Mouse (Mus musculus) testis, adult 2 months (tissue): ENCODE results near the gene Hepacam. TPM values are rescaled to one million over a fixed set of nuclear protein-coding genes. Genes with fewer than 3 reads are reported as not detected.

Experiments
- H3K27ac ChIP-seq: fragments of 200-500 bp; 2 replicates; pipeline ENCODE4 v1.5.1; 2012; ENCODE audit warnings: low read depth, low read length; ENCODE audit not compliant: control insufficient read depth, insufficient read depth
- H3K27me3 ChIP-seq: fragments of 200-500 bp; 2 replicates; pipeline ENCODE4 v1.6.1; 2012; ENCODE audit warnings: mild to moderate bottlenecking, low read length, moderate library complexity; ENCODE audit not compliant: control insufficient read depth, insufficient read depth
- H3K36me3 ChIP-seq: fragments of 200-500 bp; 2 replicates; pipeline ENCODE4 v1.6.1; 2012; ENCODE audit warnings: mild to moderate bottlenecking, low read length; ENCODE audit not compliant: control insufficient read depth, insufficient read depth
- H3K4me1 ChIP-seq: fragments of 200-500 bp; 2 replicates; pipeline ENCODE4 v1.6.1; 2012; ENCODE audit warnings: low read length; ENCODE audit not compliant: control insufficient read depth, insufficient read depth
- H3K4me3 ChIP-seq: fragments of 200-500 bp; 2 replicates; pipeline ENCODE4 v1.5.1; 2012; ENCODE audit warnings: low read depth, mild to moderate bottlenecking, low read length, moderate library complexity, mixed read lengths; ENCODE audit not compliant: control insufficient read depth
- CTCF ChIP-seq: fragments of 200-500 bp; IDR thresholded peaks from 2 replicates; pipeline ENCODE4 v1.5.1; 2012; ENCODE audit warnings: low read depth, mild to moderate bottlenecking, inconsistent platforms, low read length, moderate library complexity; ENCODE audit not compliant: control insufficient read depth, insufficient read depth, insufficient replicate concordance
- POLR2A ChIP-seq: fragments of 200-500 bp; IDR thresholded peaks from 2 replicates; pipeline ENCODE4 v1.6.1; 2012; ENCODE audit warnings: low read depth, mild to moderate bottlenecking, inconsistent platforms, low read length, moderate library complexity; ENCODE audit not compliant: control insufficient read depth
- polyA plus RNA-seq: library from polyadenylated mRNA; depleted of rRNA; stranded (reverse); fragments of >200 nt; gene quantifications from 2 replicates; pipeline ENCODE4 v1.2.3, GENCODE M21; 2012

The Hepacam gene
- polyA plus RNA-seq, 1 experiment: 21.3 TPM

- Histone ChIP-seq H3K4me1 (peaks cover 2% of the 10 kb centered on the region; the same call in 1 of the 2 replicates), H3K27ac (no peak overlapping the region)
- TF ChIP-seq CTCF (no peak), POLR2A (no peak)
Observed at GRCm38 (mm10) chr9:37351266-37351665, 15.9 kb upstream of the Hepacam start.

DNA sequence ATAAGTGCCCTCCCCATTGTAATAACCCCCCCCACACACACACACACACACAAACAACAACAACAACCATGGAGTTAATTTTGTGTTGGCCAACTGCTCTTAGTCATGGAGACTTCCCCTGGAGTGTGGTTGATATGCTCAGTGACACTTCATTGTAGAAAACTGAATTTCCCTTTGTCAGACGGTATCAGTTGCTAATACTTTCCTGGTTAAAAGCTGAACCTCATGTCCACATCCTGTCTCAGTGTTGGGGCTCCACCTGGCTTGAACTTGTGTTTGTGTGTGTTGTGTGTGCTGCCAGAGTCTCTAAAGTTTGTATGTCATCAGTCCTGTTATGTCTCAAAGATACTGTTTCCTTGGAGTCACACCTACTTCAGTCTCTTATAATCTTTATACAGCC lies 12.7 kb upstream of the Hepacam start:
- Histone ChIP-seq H3K27ac (no peak overlapping the region), H3K36me3 (no peaks in the 10 kb centered on the region), H3K4me1 (0 out of 2 replicates have a peak, but pooled peaks cover 2% of the 10 kb centered on the region), H3K4me3 (no peak overlapping the region), H3K27me3 (no peaks in the 10 kb centered on the region)
- TF ChIP-seq CTCF: no peak
- TF ChIP-seq POLR2A: no peak

More at GRCm38 (mm10) chr9:37351266-37351665, 15.9 kb upstream of the Hepacam start:
- Histone ChIP-seq H3K36me3 (no peaks in the 10 kb centered on the region), H3K4me3 (no peak overlapping the region), H3K27me3 (no peaks in the 10 kb centered on the region)

GRCm38 (mm10) chr9:37358713-37359330 lies 8.3 kb upstream of the Hepacam start:
- Histone ChIP-seq H3K27me3 (no peaks in the 10 kb centered on the region), H3K4me3 (no peak overlapping the region), H3K36me3 (no peaks in the 10 kb centered on the region), H3K4me1 (0 out of 2 replicates have a peak, but pooled peaks cover 2% of the 10 kb centered on the region), H3K27ac (peak overlapping the region; percentile 44)
- no peak for TF ChIP-seq CTCF
- no peak for TF ChIP-seq POLR2A

GRCm38 (mm10) chr9:37359331-37360220 lies 7.6 kb upstream of the Hepacam start:
- no peaks in the 10 kb centered on the region for H3K27me3 ChIP-seq
- peak overlapping the region; percentile 44 for H3K27ac ChIP-seq
- H3K4me1 ChIP-seq: 0 out of 2 replicates have a peak, but pooled peaks cover 2% of the 10 kb centered on the region
- no peaks in the 10 kb centered on the region for H3K36me3 ChIP-seq
- H3K4me3 ChIP-seq: no peak overlapping the region
- TF ChIP-seq POLR2A (no peak), CTCF (no peak)

- H3K4me1 ChIP-seq: peaks cover 6% of the 10 kb centered on the region
- H3K4me3 ChIP-seq: no peak overlapping the region
- no peak overlapping the region for H3K27ac ChIP-seq
- H3K36me3 ChIP-seq: no peaks in the 10 kb centered on the region
- no peaks in the 10 kb centered on the region for H3K27me3 ChIP-seq
- no peak for TF ChIP-seq CTCF
- no peak for TF ChIP-seq POLR2A
Observed at GRCm38 (mm10) chr9:37362084-37362483, 5.1 kb upstream of the Hepacam start.

GRCm38 (mm10) chr9:37362881-37363280 lies 4.3 kb upstream of the Hepacam start:
- TF ChIP-seq CTCF (no peak), POLR2A (no peak)
- Histone ChIP-seq H3K4me1 (peaks cover 13% of the 10 kb centered on the region), H3K27ac (no peak overlapping the region), H3K36me3 (no peaks in the 10 kb centered on the region), H3K4me3 (no peak overlapping the region), H3K27me3 (no peaks in the 10 kb centered on the region)

- no peak for TF ChIP-seq CTCF
- TF ChIP-seq POLR2A: no peak
- Histone ChIP-seq H3K27me3 (no peaks in the 10 kb centered on the region), H3K27ac (no peak overlapping the region), H3K4me1 (peaks cover 13% of the 10 kb centered on the region), H3K36me3 (no peaks in the 10 kb centered on the region), H3K4me3 (no peak overlapping the region)
Observed at GRCm38 (mm10) chr9:37363551-37363950, 3.6 kb upstream of the Hepacam start.
